Mouse (Mus musculus) embryo, embryonic 11.5 days (tissue): ENCODE data around the gene Otud7a.
"Not testable (repeated sequence)": the region's sequence is repeated elsewhere in the genome, so short reads cannot be mapped to it uniquely, and the experiment has no call there.

Experiments
- DNase-seq: peaks from one replicate; pipeline ENCODE4 v3.0.0-alpha.2; 2012; ENCODE audit warnings: low read depth, low spot score

Gene Otud7a

DNA sequence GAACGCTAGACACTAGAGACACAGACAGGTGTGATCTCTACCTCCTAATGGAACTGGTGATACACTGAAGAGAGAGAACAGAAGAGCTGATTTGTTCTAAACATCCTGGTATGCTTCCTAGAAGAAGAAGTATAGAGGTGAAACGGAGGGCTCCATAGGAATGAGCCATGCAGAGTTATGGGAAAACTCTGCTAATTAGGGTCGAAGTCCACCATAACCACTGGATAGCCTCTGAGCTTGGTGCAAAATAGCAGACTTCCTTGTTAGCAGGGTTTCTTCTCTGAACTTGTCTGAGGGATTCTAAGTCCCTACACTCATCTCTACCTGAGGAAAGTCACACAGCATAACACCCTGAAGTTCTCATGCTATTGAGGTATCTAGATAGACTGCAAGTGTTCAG is 114.4 kb downstream of the Otud7a start:
- no peak for DNase-seq

DNA sequence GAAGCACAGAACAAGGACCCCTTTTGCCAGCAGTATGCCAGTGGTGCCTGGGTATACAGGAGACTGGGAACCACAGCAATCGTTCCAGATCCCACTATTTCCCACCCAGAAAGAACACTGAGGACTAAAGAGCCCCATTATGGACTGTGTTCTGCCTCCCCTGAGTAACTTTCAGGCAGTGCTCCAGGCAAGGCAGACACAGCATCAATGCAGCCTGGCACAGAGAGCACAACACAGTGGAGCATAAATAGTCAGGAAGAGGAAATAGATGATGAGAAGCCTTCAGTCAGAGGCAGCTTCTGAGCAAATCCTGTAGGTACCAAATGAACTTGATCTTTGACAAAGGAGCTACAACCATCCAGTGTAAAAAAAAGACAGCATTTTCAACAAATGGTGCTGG is 115.1 kb downstream of the Otud7a start:
- no peak for DNase-seq

DNA sequence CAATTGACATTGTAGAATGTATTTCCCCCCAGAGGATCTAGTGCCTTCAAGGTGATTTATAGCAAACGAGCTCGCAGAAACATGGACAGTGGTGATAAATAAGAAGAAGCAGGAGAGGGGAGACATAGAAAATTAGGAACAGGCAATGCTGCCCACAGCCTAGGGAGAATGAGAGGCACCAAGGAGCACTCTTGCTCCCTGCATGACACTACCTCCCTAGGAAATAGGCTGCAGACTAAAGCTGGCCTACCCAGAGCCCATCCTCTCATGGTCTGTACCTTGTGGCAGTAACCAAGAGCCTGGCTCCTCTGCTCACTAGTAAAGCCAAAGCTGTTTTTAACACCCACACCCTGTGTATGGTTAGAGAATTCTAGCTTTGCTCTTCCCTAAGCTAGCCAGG is 138.8 kb downstream of the Otud7a start:
- DNase-seq, result no peak

DNA sequence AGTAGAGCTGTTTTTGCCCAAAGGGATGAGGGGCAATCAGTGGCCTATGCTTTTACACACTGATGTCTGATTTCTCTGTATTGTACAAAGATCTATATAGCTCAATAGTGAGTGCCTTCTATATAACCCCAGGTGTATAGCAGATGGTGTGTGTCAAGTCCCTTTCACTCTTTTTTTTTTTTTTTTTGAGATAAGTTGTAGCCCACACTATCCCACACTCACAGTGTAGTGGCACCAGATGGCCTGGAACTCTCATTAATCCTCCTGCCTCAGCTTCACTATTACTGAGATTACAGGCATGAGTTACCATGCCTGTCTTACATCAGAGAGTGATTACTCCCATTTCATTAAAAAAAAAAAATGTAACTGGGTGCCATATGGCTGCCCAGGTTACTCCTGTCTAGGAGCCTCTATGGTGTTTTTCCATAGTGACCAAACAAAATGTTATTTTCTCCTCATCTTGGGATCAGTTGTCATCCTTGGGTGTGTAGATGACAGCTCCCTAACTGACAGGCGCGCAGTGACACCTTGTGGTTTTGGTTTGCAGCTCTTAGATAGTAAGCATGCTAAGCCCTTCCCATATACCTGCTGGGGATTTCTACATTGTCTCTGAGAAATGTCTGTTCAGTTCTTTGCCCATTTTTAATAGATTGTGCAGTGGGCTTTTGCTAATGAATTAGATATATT is 141.8 kb downstream of the Otud7a start:
- no peak for DNase-seq

DNA sequence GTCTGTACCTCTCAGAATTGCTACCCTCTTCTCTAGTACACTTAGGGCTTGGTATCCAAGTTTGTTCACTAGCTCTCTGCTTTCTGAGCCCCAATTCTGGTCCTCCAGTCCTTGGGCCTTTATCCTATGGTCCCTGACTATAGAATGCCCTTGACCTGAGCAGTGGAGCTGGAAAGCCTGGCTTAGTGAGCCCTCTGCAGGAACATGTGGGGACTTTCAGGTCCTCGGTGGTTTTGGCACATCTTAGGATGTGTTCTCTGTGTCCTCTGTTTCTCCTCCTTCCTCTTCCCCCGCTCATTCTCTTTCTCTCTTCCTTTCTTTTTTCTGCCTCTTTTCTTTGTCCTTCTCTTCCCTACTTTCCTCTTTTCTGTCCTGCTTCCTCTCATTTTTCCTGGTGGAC is 145.8 kb downstream of the Otud7a start:
- DNase-seq, result no peak

DNA sequence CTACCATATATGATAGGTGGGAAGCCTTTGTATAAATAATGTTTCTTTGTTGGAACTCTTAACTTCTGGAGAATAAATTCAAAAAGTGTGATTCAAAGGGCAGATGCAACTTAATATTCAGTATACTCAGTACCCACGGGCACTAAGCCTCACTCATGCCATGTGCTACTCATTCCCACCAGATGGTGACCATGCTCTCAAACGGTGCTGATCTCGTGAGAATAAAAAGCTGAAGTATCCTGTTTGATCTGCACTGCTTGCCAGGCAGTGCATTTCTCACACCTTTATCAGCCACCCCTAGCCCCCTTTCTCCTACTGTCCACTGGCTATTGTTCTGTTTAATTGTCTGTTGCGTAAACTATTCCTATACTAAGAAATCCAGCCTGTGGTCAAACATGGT is 146.8 kb downstream of the Otud7a start:
- no peak for DNase-seq

DNA sequence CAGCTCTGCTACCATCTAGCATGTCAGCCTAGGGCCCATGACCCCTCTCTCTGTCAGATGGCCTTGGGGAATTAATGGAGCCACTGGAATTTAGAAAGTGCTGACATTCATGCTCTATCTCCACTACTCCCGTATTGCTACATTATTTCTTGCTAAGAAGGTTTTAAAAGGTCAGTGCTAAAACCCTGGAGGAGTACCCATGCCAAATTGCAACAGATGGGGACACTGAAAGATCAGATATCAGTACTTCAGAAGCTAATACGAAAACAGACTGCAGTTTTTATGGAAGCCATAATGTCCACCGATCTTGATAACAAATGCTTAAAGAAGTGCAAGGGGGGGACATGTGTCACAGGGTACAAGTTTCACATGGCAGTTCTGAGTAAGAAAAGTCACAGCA is 147.5 kb downstream of the Otud7a start:
- DNase-seq, result no peak

DNA sequence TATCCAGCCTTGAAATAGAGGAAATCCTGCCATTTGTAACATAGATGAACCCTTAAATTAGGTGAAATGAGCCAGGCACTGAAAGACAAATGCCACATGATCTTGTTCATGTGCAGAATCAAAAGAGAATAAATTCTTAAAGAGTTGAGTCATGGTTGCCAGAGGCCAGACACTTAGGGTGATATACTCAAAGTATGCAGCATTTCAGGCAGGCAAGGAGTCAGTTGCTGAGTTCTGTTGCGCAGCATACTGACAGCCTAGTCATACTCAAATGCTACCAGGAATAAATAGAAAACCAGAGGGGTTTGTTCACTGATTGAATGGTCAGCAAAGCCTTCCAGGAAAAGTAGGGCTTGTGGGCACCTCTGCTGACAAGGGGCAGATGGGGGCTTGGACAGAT is 160.3 kb downstream of the Otud7a start:
- no peak for DNase-seq

DNA sequence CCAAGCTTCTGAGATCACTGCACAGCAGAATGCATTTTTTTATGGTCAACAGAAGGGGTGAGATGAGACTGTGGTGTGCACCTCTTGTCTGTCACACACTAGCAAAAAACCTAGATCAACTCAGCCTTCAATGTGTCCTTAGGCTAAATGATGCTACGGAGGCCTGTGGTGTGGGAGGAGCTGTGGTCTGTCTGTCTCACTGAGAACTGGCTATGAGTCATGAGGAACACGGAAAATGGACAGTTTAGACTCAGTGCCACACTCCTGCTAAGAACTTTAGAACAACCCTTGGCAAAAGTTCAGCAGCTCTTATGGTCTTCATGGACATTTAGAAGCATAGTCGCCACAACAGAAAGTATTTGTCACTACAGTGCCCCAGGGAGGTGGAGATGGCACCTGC is 172.5 kb downstream of the Otud7a start:
- DNase-seq, result no peak

DNA sequence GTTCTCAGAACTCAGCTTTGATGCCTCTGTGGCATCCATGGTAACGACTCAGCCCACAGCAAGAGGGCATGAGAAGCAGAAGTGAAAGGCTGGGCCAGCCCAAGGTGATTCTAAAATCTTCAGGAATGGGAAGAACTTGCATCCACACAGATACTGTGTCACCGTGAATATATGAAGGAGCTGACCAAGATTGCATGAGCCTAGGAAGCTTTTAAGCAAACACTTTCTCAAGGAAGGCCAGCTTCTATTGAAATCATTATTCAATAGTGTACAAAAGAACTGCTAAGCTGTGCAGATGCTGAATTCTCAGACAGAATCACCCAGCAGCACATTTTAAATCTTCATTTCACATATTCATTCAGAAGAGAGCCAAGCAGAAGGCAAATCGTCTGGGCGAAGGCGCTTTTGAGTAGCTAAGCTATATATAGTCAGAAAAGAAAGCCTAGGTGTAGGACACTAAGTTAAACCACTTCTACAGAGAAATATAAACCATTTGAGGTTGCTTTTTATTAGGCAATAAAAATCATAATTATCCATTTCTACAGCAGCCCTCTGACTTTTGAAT is 176.3 kb downstream of the Otud7a start:
- no peak for DNase-seq

DNA sequence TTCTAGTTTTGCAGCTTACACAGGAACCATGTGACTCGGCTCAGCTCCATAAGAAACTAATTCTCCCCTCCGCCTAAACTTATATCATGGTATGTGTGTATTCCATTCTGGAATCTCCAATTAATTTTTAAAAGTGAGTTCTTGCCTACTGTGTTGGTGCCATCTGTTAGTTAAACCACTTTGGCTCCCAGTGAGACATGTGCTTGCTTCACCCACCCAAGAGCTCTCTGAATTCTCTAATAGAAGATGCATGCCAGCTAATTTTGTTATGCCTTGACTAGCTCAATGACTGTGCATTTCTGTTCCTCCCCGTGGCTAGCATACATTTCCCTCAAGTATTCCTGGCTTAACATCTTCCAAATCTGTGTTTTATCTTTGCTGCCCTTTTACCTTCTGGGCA is 193.1 kb downstream of the Otud7a start:
- no peak for DNase-seq

DNA sequence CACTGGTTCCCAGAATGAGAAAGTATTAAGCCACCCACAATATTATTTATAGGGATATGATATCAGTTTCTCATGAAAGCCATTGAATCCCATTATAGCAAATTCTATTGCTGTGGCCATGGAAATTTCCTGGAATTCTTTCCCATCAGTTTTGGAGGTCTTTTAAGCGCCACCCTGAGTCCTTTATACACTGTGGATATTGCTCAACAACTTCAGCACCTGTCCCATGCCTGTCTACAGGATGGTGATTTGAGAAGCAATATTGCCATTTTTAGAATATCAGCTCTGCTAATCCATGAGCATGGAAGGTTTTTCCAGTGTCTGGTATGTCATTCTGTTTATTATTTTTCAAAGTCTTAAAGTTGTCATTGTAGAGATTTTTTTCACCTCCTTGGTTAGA is 199.5 kb downstream of the Otud7a start:
- DNase-seq, result no peak

DNA sequence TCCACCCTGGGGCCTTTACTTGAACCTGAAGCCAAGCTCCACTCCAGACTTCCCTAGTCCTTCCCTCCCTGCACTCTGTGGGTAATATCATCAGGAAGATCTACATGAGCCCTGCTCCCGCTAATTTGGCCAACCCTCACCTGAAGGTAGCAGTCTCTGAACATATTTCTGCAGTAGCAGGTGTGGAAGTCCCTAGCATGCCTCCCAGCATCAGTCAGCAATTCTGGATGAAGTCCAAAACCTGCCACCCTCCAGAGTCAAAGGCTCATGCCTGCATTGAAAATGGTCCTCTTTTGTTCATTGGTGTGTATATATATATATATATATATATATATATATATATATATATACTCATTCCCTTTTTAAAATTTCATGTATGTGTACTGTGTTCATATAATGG is 202.6 kb downstream of the Otud7a start:
- DNase-seq, result no peak

DNA sequence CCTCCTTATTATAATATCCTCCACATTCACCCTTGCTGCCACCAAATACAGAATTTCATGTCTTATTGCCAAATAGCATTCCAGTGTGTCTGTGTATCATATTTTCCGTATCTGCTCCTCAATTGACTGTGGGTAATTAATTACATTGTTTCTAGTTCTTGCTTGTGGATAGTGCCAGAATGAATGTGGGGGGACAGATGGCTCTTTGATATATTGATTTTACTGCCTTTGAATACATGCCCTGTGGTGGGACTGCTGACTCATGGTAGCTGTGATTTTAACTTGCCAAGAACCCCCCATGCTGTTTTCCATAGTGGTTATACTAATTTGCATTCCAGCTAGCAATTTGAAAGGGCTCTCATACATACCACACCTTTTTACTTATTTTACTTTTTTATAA is 215.7 kb downstream of the Otud7a start:
- no peak for DNase-seq

DNA sequence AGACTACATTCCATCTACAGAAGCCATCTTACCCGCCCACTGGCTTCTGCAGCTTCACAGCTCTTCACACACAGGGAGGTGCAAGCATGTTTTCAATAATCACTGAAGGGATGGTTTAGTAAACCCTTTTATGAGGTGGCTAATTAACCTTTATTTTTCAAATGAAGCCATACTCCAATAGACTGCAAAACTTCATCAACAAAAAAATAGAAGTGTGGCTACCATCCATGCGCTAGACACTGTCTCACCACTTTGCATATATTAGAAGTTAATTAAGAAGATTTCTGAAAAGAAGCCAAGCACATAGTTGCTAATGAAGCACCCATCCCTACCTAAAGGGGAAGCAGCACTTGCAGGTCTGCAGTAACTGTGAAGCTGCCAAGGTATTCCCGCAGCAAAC is 218.2 kb downstream of the Otud7a start:
- DNase-seq, result no peak

DNA sequence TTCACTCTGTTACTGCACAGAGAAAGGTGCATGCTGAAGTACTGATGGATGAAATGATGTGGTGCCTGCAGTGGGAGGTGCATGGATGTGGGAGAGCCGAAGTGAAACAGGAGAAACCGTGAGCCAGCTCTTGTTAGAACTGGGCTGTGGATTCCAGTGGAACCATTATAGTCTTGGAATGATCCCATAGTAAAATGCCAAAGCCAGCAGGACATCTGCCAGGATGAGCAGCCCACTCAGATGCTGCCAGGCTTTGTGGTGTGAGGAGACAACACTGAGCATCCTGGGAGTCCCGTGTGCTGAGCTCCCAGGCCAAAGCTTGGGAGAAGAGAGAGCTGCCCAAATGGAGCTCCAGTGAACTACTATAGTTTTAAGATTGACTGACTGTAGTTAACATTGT is 220.9 kb downstream of the Otud7a start:
- no peak for DNase-seq

DNA sequence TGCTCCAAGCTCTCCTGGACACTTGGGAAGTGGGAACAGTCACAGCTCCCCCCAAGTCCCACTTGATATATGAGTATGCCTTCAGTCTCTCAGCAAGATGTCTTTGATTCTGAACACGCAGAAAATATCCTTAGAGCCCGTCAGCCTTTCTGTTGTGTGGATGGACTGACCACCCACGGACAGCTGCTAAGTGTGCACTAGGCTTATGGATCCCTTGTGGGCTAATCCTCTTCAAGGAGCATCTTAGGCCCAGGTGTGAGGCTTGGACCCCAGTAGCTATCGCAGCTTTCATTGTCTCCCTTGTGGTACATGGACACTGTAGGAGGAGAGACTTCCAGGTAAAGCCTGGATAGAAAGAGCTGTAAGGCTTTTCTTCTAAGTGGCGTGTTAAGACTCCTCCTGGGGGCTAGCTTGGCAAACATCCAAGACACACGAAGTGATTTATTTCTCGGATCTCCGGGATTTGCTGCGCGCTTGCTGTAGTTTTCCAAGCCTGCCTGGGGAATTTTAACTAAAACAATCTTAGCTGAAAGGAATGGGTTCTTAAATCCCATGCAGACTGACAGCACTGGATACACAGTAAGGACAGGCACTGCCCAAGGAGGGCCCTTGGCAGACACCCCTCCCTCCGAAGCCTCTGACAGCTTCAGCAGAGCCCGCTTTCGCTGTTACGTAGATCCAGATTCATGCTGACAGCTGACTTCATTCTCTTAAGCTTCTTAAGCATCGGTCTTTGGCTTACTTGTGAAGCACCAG is 223.6 kb downstream of the Otud7a start:
- DNase-seq, result peak; percentile 57

DNA sequence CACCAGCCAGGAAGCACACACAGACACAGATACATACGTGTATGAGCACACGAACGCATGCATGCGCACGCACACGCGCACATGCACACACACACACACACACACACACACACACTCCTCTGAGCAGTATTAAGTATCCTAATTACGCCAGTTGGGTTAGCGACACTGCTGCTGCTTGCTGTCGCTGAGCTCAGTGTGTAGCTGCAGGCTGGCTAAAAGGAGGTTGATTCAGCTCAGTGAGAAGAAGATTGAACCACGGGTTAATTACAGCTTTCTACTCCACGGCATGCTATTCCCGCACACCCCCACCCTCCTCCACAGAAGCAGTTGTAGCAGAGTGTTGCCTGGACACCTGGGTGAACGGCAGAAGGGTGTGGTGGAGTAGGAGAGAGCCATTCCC is 224.4 kb downstream of the Otud7a start:
- DNase-seq, result no peak

DNA sequence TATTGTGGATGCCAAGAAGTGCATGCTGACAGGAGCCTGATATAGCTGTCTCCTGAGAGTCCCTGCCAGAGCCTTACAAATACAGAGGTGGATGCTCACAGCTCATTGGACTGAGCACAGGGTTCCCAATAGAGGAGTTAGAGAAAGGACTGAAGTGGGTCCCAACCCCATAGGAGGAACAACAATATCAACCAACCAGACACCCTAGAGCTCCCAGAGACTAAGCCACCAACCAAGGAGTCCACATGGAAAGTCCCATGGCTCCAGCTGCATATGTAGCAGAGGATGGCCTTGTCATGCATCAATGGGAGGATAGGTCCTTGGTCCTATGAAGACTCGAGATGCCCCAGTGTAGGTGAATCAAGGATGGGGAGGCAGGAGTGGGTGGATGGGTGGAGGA is 226.4 kb downstream of the Otud7a start:
- DNase-seq, result not testable (repeated sequence)

DNA sequence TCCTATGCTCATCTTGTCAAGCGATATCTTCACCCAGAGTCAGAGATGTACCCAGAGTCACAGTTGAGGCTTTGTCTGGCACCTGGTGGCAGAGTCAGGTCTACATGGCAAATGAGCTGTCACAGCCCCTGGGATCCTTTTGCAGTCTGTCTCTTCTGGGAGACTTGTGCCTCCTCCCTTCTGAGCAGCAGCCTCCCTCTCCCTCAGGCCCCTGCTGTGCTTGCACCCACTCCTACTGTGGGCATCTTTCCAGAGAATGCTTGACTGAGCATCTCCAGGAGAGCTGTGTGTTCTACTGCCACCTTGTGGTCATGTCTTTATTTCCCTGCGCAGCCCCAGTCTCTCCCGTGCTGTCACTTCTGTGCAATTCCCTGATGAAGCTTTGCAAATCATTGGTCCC is 227.4 kb downstream of the Otud7a start:
- peak; percentile 43 for DNase-seq

DNA sequence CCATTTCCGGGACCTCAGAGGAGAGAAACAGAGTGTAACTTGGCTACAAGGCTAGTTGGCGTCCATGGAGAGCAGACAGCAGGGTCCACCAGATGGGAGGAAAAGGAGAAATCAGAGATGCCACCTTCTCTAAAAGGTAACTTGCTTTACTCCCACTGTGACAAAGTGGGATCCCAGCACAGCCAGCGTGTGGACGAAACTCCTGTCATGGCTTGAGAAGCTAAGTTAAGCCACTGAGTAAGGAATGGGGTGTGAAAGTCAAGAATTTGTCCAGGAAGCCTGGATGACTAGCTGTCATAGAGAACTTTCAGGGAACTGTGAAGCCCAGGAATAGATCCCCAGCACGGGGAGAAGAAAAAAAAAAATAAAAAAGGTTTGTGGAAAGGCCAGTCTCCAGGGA is 232.1 kb downstream of the Otud7a start:
- no peak for DNase-seq

DNA sequence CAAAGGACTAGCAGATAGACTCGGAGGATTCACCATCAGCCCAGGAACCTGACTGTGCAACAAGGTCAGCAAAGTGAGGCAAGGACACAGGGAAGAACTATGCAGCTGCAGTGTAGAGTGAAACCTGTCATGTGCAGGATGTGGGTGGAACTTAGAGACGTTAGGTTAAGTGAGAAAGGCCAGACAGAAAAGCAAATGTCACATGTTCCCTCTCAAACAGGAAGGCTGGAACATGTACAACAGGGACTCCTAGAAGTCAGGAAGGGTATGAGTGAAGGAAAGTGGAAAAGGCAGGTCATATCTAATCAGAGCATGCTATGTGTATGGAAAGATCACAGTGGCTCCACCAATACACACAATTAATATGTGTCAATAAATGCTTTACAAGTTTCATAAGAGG is 232.6 kb downstream of the Otud7a start:
- DNase-seq, result no peak

DNA sequence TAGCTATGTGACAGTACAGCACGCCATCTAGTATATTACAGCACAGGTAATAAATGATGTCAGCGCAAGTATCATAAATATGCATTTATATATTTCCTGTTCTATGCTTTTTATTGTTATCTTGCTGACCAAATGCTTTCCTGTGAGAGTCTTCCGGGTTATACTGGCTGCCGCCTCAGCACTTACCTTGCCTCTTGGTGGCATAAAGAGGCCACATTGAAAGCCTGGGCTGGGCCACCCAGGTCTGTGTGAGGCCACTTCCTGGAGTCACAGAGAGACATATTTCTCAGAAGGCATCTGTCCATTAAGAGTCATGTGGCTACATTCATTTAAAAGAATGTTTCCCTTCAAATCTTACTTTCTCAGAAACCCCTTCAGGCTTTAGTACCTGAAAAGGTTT is 242.5 kb downstream of the Otud7a start:
- no peak for DNase-seq
